ENCODE assay signal across 8 mouse cellular contexts in genomic region chr1:85895391-85895837, GRCm38 (mm10). TPM values are rescaled to one million over a fixed set of nuclear protein-coding genes. Genes with fewer than 3 reads are reported as not detected.
DNase-seq lines count a peak whose midpoint lies in the region; ATAC-seq and TF ChIP-seq lines count a peak whose summit lies in the region.

No protein-coding gene starts in this region.

- peak overlapping the region; percentile 67 for H3K9ac ChIP-seq in hindbrain, embryonic 15.5 days

- H3K4me3 ChIP-seq in gastrocnemius, adult 2 months, result peak overlapping the region; percentile 78
- H3K4me3 ChIP-seq in hindbrain, embryonic 15.5 days, result peak overlapping the region; percentile 76
- H3K4me3 ChIP-seq in megakaryocyte, embryonic 14.5 days (replicated peaks), result peak overlapping the region; percentile 96

- no peaks in the 10 kb centered on the region for H3K27me3 ChIP-seq in hindbrain, embryonic 15.5 days
- H3K27me3 ChIP-seq in megakaryocyte, embryonic 14.5 days (replicated peaks), result peaks cover 8% of the 10 kb centered on the region

- H3K9me3 ChIP-seq in hindbrain, embryonic 15.5 days, result no peaks in the 10 kb centered on the region
- 0 out of 2 replicates have a peak, but pooled peaks cover 3% of the 10 kb centered on the region for H3K9me3 ChIP-seq in megakaryocyte, embryonic 14.5 days

- H3K4me1 ChIP-seq in hindbrain, embryonic 15.5 days (replicated peaks), result peaks cover 55% of the 10 kb centered on the region
- H3K4me1 ChIP-seq in megakaryocyte, embryonic 14.5 days, result peaks cover 70% of the 10 kb centered on the region

- intact Hi-C loops in gastrocnemius, adult 2 months (cut with DNase I), result no loop called here
- intact Hi-C loops in left cerebral cortex, postnatal 25 days (cut with DNase I), result loop anchor here (1.0 to 2.0 kb wide), 2 partner anchors 37 to 41 kb away; no protein-coding TSS in a partner anchor

- H3K4me2 ChIP-seq in hindbrain, embryonic 15.5 days, result peak overlapping the region; percentile 89

- peak overlapping the region; percentile 85 for H3K27ac ChIP-seq in gastrocnemius, adult 2 months
- peak overlapping the region; percentile 88 for H3K27ac ChIP-seq in hindbrain, embryonic 15.5 days (replicated peaks)

- peak; percentile 54 for TF ChIP-seq CTCF in gastrocnemius, adult 2 months (IDR thresholded peaks at IDR 0.05)

- H3K36me3 ChIP-seq in hindbrain, embryonic 15.5 days, result no peaks in the 10 kb centered on the region
- no peaks in the 10 kb centered on the region for H3K36me3 ChIP-seq in megakaryocyte, embryonic 14.5 days (replicated peaks; ENCODE audit: low read length)

- 3% methylated on average over 15 of the region's 15 CpGs for WGBS in hindbrain, embryonic 15.5 days

- peak; percentile 78 for DNase-seq in cerebellum, adult 9-11 months
- peak; percentile 54 for DNase-seq in gastrocnemius, adult 2 months
- DNase-seq in left cerebral cortex, postnatal 25 days (ENCODE audit: low spot score in 2 of 2), result peak; percentile 77 to 82
- DNase-seq in right cerebral cortex, postnatal 25 days, result peak; percentile 76
- no peak for DNase-seq in ovary, postnatal 14 days (ENCODE audit: low spot score)

- ATAC-seq in activated CD4-positive, CD25-positive, alpha-beta regulatory T cell, adult 4 months, result peak; percentile 55
- ATAC-seq in hindbrain, embryonic 15.5 days (ENCODE audit: low FRiP score, low read depth), result peak; percentile 48

RNA-seq across cellular contexts. Expression of gene Itm2c, which starts 1.3 kb away (rescaled TPM):
- polyA plus RNA-seq in activated CD4-positive, CD25-positive, alpha-beta regulatory T cell, adult 4 months (2017; shearing (Covaris generic)), result 100 to 1,000 TPM in 1 of 2 experiments, 10 to 100 TPM in 1; 75.8 to 126 TPM
- total RNA-seq in gastrocnemius, adult 2 months (2021), result 10 to 100 TPM; 22.3 to 23.1 TPM
- 204 TPM in 2 replicates for polyA plus RNA-seq in hindbrain, embryonic 15.5 days (2015; fragmentation: Nextera tagmentation; extraction: Ambion mirVana)
- 100 to 1,000 TPM; 732 to 765 TPM for total RNA-seq in left cerebral cortex, postnatal 25 days (2021)
- polyA plus RNA-seq in megakaryocyte, embryonic 14.5 days (2012; ENCODE audit: insufficient read depth, low replicate concordance), result 10.0 and 50.2 TPM in 2 replicates

RNA-seq across cellular contexts. Expression of gene 4933407L21Rik, which starts 32.9 kb away (rescaled TPM):
- polyA plus RNA-seq in activated CD4-positive, CD25-positive, alpha-beta regulatory T cell, adult 4 months (2017; shearing (Covaris generic)), result 1 to 10 TPM in 1 of 2 experiments, under 1 TPM in 1; 0.51 to 1.5 TPM
- under 1 TPM in 1 of 2 experiments, not detected in 1; 0.36 TPM for total RNA-seq in gastrocnemius, adult 2 months (2021)
- 7.1 and 7.7 TPM in 2 replicates for polyA plus RNA-seq in hindbrain, embryonic 15.5 days (2015; fragmentation: Nextera tagmentation; extraction: Ambion mirVana)
- total RNA-seq in left cerebral cortex, postnatal 25 days (2021), result 1 to 10 TPM; 5.5 to 7.0 TPM
- polyA plus RNA-seq in megakaryocyte, embryonic 14.5 days (2012; ENCODE audit: insufficient read depth, low replicate concordance), result not detected in 2 replicates
